Mouse (Mus musculus) embryonic fibroblast, embryonic 13.5 days (primary cell): ENCODE measurements around the gene A930009A15Rik. TPM values are rescaled to one million over a fixed set of nuclear protein-coding genes. Genes with fewer than 3 reads are reported as not detected.

Source experiments
- H3K27ac ChIP-seq: 2 replicates; pipeline ENCODE4 v1.5.1; 2012; ENCODE audit warnings: low read length, control low read depth, inconsistent platforms; ENCODE audit not compliant: insufficient read depth
- H3K4me1 ChIP-seq: 2 replicates; pipeline ENCODE4 v1.6.1; 2011; ENCODE audit warnings: low read length; ENCODE audit not compliant: control insufficient read depth, insufficient read depth
- H3K4me3 ChIP-seq: 2 replicates; pipeline ENCODE4 v1.5.1; 2011; ENCODE audit warnings: mild to moderate bottlenecking, control low read depth, low read length; ENCODE audit not compliant: insufficient read depth
- CTCF ChIP-seq: IDR thresholded peaks from 2 replicates; pipeline ENCODE4 v1.5.1; 2011; ENCODE audit warnings: mild to moderate bottlenecking, control low read depth, low read length, moderate library complexity, borderline replicate concordance; ENCODE audit not compliant: insufficient read depth
- POLR2A ChIP-seq: IDR thresholded peaks from 2 replicates; pipeline ENCODE4 v1.6.1; 2011; ENCODE audit warnings: low read depth, mild to moderate bottlenecking, control low read depth, low read length, moderate library complexity
- polyA plus RNA-seq: library from polyadenylated mRNA; stranded (reverse); fragments of >200 nt; gene quantifications from 2 replicates; pipeline ENCODE4 v1.2.4, GENCODE M21; 2011; ENCODE audit warnings: low read depth; ENCODE audit not compliant: missing spikeins, insufficient read length

The A930009A15Rik gene
- polyA plus RNA-seq, 1 experiment, result not detected

DNA sequence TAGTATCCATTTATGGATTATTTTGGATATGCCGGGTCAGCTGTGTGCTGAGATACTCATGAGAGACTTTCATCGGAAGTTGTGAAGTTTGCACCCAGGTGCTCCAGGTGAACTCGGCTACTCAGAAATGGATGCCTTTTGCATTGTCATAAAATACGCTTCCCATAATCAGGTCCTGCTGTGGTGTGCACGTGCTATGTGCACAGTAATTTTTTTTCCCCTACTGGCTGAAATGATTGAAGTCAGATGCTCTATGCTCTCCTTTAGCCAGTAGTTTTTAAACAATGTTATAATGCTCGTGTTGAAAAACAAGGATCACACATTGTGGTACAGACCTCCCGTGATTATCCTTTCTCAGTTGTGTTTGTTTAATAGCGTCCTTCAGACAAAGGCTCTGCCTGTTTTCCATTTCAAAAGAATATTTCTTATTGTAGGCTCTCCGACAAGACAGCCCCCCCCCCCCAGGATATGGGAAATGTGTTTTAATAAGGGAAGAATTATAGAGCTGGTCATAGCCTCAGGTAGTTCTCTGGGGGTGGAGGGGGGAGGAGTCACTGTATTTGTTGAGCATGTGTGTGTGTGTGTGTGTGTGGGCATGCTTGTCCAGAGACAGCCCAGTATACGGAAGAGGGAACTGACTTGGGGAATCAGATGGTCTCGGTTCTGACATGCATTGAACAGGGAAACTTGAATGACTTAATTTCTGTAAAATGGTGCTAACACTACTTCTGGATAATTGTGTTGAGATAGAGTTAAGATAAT lies 16.3 kb upstream of the A930009A15Rik start:
- no peak overlapping the region for H3K27ac ChIP-seq
- TF ChIP-seq POLR2A, result no peak
- no peak overlapping the region for H3K4me3 ChIP-seq
- H3K4me1 ChIP-seq, result peaks cover under 1% of the 10 kb centered on the region; the same call in 1 of the 2 replicates

DNA sequence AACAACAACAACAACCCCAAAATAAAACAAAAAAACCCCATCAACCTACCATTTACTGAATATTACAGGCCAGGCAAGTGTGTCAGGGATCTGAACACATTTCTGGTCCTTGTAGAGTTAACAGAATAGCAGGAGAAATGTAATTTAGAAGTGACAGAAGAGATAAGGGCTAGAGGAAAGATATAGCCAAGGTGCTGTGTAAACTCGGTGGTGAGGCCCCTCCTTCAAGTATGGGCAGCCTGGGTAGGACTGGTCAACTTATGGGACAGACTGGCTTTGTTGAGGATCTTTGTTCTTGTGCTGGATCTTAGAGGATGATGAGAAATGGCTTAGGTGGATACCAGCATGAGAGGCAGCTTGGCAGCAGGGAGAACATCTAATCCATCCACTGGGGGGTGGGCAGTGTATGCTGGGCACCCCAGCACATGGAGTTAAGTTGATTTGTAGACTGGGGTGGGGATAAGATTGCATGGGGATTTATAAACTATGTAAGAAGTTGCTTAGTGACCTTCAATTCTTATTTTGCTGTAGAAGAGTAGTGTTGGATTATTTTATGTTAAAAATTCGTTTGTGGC lies 14.5 kb upstream of the A930009A15Rik start:
- peaks cover 2% of the 10 kb centered on the region; the same call in 1 of the 2 replicates for H3K4me1 ChIP-seq
- no peak overlapping the region for H3K27ac ChIP-seq
- TF ChIP-seq POLR2A (no peak), CTCF (no peak)
- no peak overlapping the region for H3K4me3 ChIP-seq

DNA sequence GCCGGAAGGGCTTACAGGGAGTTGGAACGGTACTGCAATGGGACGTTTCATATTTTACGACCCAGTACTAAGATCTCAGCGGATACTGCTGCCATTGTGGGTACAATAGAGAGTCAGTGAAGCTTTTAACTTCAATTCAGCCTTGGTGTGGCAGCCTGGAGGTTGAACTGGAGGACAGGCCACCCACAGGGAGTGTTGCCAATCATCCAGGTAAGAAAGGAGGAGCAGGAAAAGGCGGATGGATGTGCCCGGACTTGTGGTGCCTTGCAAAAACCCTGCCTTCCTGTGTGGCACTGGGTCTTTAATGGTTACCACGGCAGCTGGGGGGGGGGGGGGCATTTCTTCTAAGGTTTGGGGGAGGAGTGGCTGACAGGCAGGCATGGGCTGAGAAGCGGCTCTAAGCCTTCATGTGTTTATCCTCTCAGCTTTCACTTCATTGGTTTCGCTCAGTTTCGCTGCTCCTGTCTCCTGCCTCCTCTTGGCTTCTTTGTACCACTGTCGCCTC lies 13.0 kb upstream of the A930009A15Rik start:
- no peak overlapping the region for H3K27ac ChIP-seq
- peaks cover 2% of the 10 kb centered on the region; the same call in 1 of the 2 replicates for H3K4me1 ChIP-seq
- H3K4me3 ChIP-seq, result no peak overlapping the region
- TF ChIP-seq POLR2A, result no peak
- TF ChIP-seq CTCF, result no peak

DNA sequence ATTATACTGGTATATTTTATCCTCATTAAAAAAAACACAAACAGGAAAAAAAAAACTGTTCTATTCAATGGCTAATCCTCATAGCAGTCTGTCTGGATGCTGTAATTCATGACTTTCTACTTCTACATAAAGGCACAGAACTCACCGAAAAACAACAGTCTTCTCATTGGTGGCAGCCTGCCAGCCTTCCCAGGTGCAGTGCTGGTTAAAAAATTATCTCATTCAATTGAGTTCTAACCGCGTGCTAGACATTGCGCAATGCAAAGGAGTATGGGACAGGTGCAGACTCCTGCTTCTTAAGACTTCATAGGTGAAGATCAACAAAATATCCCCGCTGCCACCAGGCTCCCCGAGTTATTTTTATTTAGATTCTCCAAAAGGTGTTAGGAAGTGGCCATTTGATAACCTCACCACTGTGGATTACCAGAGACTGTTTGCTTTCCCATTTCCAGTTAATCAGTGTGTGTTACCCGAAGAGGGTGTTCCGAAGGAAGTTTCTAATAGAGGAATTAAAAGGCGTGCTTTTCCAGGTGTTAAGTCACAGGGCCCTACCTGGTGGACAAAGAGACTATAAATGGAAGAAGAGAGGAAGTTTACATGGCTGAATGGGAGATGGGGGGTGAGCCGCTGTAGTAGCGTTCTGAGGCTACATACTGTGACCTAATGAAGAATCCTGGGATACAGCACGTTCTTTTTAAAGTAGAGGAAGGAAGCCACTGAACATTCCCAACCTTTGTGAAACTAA lies 8.5 kb upstream of the A930009A15Rik start:
- Histone ChIP-seq H3K4me1 (peaks cover 2% of the 10 kb centered on the region; the same call in 1 of the 2 replicates), H3K27ac (no peak overlapping the region), H3K4me3 (no peak overlapping the region)
- TF ChIP-seq POLR2A (no peak), CTCF (no peak)

DNA sequence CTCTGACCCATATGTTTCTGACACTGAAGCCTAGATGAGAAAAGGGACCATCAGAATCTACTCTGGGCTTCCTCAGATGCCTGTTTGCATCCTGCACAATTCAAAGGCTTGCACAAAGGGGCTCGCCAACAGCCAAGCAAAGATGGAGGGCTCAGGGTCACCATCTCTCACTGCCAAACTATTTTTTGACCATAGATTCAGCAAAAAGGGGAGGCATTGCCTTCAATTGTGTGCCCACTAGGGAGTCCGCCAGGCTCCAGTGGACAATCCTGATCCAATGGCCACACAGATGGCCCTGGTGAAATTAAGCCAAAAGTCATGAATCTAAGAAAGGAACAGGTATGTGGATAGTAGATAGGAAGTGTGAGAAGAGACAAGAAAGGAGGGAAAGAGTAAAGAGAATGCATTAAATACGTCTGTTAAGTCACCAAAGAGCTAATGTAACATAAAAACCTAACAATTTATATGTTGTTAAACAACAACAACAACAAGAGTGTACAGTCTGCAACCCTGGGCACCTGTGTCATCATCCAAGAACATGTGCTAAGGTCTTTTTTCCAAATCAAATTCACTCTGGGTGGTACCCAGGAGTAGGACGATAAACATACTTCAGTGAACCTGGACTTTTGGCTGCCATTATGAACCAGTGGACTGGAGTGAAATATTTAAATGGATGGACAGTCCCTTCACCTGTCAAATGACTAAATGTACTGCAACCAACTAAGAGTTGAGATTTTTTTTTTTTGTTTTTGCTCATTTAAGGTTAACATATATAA lies 6.7 kb upstream of the A930009A15Rik start:
- H3K4me3 ChIP-seq, result no peak overlapping the region
- TF ChIP-seq CTCF (no peak), POLR2A (no peak)
- H3K27ac ChIP-seq, result no peak overlapping the region
- H3K4me1 ChIP-seq, result peaks cover 2% of the 10 kb centered on the region; the same call in 1 of the 2 replicates

DNA sequence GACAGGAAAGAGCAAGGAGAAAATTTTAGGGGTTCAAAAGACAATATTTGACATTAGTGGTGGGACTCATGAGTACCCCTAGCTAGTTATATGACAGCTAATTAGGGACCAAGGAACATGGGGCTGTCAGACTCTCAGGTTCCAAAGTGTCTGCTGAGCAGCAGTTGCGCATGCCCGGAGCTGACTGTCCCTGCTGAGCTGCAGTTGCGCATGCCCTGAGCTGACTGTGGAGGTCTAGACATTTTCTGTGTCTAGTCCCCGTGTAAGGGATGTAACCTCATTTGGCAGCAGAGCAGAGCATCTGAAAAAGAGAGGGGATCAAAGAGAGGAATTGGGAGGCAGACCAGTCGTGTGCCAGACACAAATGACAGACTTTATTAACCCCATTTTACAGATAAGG lies 5.8 kb upstream of the A930009A15Rik start:
- Histone ChIP-seq H3K27ac (no peak overlapping the region), H3K4me1 (no peaks in the 10 kb centered on the region)
- TF ChIP-seq CTCF (no peak), POLR2A (no peak)

DNA sequence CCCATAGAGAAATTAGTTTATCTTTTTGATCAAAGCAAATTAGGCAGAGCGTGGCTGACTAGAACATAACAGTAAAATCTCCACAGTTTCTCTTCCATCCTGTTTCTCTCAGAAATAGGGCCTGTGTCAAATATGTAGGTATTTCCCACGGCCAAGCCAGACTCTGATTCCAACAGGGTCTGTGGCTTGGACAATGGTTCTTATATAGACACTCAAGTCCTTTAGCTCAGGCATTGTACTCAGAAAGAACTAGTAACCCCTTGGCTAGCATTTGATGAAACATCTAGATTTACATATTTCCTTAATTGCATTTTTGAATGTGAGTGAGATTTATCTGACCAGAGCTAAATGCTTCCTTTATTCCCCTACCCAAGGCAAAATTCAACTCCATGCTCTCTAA lies 791 bp downstream of the A930009A15Rik start:
- Histone ChIP-seq H3K4me1 (no peaks in the 10 kb centered on the region), H3K4me3 (no peak overlapping the region), H3K27ac (no peak overlapping the region)
- TF ChIP-seq POLR2A (no peak), CTCF (no peak)

More for the DNA sequence above, 5.8 kb upstream of the A930009A15Rik start:
- H3K4me3 ChIP-seq, result no peak overlapping the region

DNA sequence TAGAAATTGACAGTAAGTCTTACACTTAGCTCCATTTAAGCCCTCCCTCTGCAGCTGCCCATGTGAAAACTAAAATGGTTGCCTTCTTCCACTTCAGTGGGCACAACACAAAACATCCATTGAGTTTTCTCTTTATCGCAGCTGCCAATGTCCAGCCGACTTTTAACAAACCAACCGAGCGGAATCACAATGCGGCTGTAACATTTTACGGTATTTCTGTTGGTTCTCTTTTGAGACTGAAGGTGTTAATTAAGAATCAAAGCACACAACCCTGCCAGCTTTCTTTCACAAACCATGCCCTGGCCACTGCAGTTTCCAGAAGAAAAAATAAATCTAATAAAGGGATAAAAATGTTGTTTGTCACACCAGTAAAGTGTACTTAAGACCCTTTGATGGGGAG lies 1.5 kb downstream of the A930009A15Rik start:
- TF ChIP-seq CTCF (no peak), POLR2A (no peak)
- Histone ChIP-seq H3K27ac (no peak overlapping the region), H3K4me1 (no peaks in the 10 kb centered on the region), H3K4me3 (no peak overlapping the region)

DNA sequence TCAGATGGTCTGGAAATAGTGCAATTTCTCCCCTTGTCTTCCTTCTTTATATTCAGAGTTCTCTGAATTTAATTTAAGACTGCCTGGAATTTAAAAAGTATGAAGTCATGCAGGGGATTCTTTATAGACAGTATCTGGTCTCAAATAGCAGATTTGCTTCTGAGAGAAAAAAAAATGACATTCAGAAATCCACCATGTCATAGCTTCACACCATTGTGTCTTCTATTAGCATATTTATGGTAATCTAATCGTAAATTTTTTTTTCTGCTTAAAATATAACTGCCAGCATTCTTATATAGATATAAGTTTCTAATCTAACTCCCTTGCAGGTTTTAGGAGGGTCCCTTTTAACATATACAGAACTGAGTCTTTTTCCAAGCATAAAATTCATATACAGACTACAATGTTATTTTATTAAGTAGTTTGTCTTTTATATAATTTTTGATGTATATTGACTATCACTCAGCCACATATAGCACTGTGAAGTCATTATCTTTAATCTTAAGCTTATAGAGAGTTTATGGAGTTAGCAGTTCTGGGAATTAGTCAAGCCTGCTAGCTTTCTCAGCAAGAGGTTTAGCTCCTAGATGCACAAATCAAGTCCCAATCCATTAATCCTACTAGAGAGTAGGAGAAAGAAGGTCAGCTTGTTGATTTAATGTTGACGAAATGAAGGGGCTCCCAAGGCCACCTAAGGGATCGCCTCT lies 2.1 kb downstream of the A930009A15Rik start:
- no peak for TF ChIP-seq POLR2A
- TF ChIP-seq CTCF, result no peak
- no peaks in the 10 kb centered on the region for H3K4me1 ChIP-seq
- H3K27ac ChIP-seq, result no peak overlapping the region
- no peak overlapping the region for H3K4me3 ChIP-seq

DNA sequence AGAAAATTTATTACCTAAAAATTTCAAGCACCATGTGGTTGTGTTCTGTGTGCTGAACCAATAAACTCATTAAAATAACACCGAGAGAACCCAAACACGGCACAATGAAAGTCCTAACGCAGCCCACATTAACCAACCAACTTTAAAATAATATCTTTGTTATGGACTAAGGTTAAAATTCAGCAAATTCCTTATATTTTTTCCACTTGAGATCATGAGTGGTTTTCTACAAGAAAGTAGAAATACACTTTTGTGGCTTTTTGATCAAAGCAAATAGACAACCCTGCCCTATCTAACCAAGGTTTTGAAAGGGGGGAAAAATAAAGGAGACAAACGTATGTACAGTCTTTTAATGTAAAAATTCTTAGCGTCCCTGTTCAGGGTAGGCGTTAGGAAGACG lies 9.3 kb downstream of the A930009A15Rik start:
- 0 out of 2 replicates have a peak, but pooled peaks cover 3% of the 10 kb centered on the region for H3K4me1 ChIP-seq
- H3K27ac ChIP-seq, result peak overlapping the region; percentile 16; the same call in 1 of the 2 replicates
- TF ChIP-seq POLR2A (no peak), CTCF (no peak)
- no peak overlapping the region for H3K4me3 ChIP-seq
